Mouse (Mus musculus): ENCODE results near the gene Cd274.
A peak's percentile ranks its signal among the peaks of the same experiment; 100 is the strongest.

The Cd274 gene

DNA sequence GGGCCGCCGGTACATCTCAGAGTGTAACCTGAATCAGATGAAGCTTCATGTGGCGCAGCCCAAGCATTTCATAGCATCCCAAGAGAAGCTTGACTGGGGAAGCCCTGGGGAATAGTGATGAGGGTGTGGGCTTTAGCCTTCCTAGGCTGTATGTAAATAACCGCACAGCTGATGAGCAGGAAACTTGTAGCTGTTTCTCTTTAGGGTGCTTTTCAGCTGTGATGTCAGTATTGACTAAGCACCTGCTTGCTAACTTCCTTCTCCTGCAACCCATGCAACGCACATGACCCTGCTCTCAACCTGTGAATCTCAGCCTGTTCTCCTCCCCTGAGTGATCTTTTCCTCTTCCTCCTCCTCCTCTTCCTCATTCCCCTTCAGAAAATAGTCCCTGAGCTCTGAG, 3.2 kb upstream of the Cd274 start:
- DNase-seq (ENCODE audit: low spot score in 2 of 2): no peak

- peak in 1 of 2 experiments; percentile 41 for DNase-seq (ENCODE audit: low spot score in 2 of 2)
These were observed 2.1 kb upstream of the Cd274 start for GRCm38 (mm10) chr19:29365105-29365504.

- no peak for DNase-seq (ENCODE audit: low spot score in 2 of 2)
These were observed 858 bp upstream of the Cd274 start for GRCm38 (mm10) chr19:29366226-29366968.

DNA sequence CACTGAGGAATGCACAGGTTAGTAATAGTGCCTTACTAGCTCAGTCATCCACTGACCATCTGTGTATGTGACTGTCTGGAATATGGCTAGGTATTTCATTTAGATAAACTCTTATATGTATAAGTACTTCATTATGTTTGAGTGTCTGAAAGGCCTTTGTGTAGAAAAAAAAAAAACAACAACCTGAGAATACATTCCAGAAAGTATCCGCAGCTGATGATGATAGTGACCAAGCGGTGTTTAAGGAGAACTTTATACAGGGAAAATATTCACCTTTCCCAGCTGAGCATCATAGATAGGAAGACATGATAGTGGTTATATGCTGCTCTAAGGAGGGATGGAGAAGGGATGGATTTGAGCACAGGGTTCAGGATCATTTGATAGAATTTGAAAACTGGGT, 786 bp downstream of the Cd274 start:
- no peak for DNase-seq (ENCODE audit: low spot score in 2 of 2)

DNA sequence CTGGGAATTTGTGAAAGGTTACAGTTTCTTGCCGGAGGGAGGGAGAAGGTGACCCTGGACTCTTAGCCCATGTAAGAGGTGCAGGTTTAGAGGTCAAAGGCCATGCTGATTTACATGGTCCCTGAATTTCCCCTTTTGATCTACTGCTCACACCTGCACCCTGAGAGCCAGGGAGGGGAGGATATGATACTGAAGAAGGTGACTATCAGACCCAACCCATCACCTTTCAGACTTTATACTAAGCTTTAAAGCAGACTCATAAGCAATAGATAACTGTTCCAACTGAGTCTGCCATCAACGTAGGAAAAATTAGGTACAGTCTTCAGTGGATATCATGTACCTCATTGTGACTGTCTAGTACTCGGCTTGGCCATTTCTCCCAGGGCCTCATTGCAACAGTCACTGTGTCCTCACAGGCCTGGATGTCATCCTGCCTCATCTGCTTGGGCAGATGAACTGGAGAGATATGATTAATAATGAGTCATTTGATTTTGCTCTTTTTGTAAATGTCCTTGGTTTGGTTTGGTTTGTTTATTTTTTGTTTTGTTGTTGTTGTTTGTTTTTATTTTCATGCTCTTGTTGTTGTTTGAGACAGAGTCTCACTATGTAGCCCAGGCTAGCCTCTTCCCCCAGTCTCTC, 1.5 kb downstream of the Cd274 start:
- DNase-seq (ENCODE audit: low spot score in 2 of 2): no peak

- no peak for DNase-seq (ENCODE audit: low spot score in 2 of 2)
These were observed 2.9 kb downstream of the Cd274 start for GRCm38 (mm10) chr19:29370112-29370511.

- no peak for DNase-seq (ENCODE audit: low spot score in 2 of 2)
These were observed 3.5 kb downstream of the Cd274 start for GRCm38 (mm10) chr19:29370545-29371283.

DNA sequence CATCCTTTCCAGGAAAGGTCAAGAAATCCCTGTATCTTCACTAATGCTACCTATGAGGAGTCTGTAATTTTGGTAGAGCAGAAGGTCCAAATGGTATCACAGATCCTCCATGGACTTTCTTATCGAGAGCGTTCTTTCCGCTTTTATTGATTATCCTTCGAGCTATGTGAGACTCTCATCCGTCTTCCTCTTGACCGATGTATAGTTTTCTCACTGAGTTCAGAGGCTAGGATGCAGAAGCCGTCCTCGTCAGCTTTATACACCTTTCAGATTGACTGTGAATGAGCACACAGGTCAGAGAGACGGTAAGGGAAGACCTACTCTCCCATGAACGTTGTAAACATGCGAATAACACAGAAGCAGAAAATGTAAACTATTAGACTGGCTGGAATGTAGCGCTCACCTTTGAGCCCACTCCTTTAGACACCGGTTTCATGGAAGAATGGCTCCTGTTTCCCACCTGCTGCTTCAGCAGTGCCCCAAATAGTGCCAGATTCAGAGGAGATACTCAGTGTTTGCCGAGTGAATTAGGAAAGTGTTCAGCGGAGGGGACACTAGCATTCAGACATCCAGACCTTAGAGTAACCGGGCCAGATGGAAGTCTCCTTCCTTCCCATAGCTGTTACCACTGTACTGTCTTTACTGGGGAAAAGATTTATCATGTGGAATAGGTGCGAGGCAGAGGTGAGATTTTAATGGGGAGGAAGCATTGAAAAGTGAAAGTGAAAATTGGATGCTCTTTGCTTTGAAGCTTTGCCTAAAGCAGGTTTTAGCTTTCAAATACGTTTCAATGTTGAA, 4.2 kb downstream of the Cd274 start:
- no peak for DNase-seq (ENCODE audit: low spot score in 2 of 2)

- DNase-seq (ENCODE audit: low spot score in 2 of 2): no peak
These were observed 4.9 kb downstream of the Cd274 start for GRCm38 (mm10) chr19:29372138-29372537.

GRCm38 (mm10) chr19:29372621-29373020, 5.4 kb downstream of the Cd274 start:
- no peak for DNase-seq (ENCODE audit: low spot score in 2 of 2)

GRCm38 (mm10) chr19:29373438-29373837, 6.2 kb downstream of the Cd274 start:
- no peak for DNase-seq (ENCODE audit: low spot score in 2 of 2)

GRCm38 (mm10) chr19:29374947-29375346, 7.7 kb downstream of the Cd274 start:
- no peak for DNase-seq (ENCODE audit: low spot score in 2 of 2)

- no peak for DNase-seq (ENCODE audit: low spot score in 2 of 2)
These were observed 9.1 kb downstream of the Cd274 start for GRCm38 (mm10) chr19:29376382-29376781.

- DNase-seq (ENCODE audit: low spot score in 2 of 2): no peak
These were observed 12.8 kb downstream of the Cd274 start for GRCm38 (mm10) chr19:29379839-29380603.

DNA sequence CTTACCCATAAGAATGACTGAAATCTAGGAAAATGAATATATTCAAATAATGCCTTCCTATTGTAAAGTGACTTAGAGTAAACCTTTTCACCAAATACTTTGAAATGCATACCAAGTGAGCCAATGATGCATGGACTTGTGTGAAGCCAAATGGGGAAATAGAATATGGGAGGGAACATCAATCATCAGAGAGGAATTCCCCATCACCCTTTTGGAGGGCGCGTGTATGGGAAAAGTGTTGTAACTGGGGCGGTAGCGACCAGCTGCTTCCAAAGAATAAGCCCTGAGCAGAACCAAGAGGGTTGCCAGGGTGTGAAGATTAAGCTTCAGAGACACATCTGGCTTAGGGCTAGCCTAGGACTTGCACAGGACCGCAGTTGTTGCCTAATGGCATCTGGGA, 16.1 kb downstream of the Cd274 start:
- DNase-seq (ENCODE audit: low spot score in 2 of 2): no peak

DNA sequence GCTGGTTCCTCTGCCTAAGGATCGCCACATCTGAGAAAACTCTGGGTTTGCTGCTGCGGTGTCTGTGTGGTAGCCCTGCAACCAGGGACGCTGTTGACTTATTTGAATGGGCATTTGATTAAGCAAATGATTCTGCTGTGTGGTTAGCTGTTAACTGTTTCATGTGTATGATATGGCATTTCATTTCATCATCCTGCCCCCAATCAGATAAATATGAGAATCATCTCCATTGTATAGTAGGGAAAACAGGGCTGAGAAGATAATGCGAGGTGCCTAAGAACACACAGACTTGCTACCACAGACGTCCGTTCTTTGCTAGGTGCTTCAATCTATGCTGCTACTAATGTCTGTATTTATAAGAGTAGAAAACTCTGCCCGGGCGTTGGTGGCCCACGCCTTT, 17.2 kb downstream of the Cd274 start:
- no peak for DNase-seq (ENCODE audit: low spot score in 2 of 2)

DNA sequence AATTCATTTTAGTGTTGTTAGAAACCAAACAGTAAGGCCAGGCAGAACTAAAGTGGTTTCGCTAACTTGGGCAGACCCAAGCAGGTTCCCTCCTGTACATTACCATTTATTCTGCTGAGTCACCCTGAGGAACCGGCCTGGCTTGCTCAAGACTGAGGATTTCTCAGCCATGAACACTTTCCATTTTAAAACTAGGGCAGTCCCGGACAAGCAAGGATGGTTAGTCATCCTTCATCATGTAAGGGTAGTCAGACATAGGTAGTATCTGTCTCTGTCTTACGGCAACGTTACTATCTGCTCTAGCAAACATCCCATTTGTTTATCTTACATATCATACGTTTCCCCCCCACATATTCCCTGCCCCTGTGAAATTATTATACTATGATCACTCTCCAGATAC, 17.7 kb downstream of the Cd274 start:
- no peak for DNase-seq (ENCODE audit: low spot score in 2 of 2)

DNA sequence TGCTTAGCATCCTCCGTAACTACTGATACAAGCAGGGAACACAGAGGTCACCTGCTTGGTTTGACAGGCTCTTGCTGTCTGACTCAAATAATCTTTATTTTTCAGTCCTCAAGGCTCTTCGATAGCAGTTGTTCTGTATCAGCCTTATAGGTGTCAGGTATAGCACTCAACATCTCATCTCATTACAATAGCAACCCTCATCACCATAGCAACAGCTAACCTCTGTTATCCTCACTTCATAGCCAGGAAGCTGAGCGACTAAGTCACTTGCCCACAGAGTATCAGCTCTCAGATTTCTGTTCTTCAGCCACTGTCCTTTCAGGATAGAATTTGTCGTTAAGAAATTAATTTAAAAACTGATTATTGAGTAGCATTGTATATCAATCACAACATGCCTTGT, 18.6 kb downstream of the Cd274 start:
- no peak for DNase-seq (ENCODE audit: low spot score in 2 of 2)

DNA sequence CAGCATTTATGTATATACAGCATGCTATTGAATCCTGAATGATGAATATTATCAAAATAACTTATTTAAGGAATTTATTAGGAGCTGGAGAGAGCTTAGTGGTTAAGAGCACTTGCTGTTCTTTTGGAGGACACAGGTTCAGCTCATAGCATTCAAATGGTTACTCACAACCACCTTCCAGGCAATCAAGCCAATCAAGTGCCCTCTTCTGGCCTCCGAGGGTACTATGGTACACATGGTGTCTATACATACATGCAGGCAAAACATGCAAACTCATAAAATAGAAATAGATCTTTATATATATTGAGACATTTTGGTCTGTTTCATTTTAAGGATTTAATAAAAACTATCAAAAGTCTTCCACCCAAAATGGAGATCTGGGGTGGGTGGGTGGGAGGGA, 21.6 kb downstream of the Cd274 start:
- DNase-seq (ENCODE audit: low spot score in 2 of 2): no peak

GRCm38 (mm10) chr19:29390483-29390882, 23.2 kb downstream of the Cd274 start:
- DNase-seq (ENCODE audit: low spot score in 2 of 2): no peak

DNA sequence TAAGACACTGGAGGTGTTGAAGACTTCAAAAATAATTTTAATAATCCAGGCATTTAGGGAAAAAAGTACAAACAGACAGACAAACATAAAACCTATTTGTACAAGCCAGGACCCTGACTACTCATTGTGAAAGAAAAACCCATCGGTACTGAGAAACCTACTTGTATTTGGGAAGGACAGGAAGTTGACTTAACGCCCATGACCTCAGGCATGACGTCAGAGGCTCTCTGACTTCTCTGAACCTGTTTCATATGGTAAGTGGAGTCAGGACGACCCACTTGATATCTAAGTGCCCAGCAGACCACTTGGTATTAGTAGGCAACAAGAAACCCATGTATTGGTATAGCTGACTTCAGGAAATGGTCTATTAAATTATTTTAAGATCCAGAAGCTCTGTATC, 24.0 kb downstream of the Cd274 start:
- no peak for DNase-seq (ENCODE audit: low spot score in 2 of 2)
